Mouse (Mus musculus) hindlimb bud, embryonic 11.5 days (tissue): ENCODE measurements at regions not wholly inside any gene's neighbourhood (a gene's known extent, or its start where the extent isn't known, plus 50 kb on each side); places are given as distances from the start of the nearest gene placed in this dataset.

Experiments used
- DNase-seq: peaks from one replicate; pipeline ENCODE4 v3.0.0-alpha.2; 2012; ENCODE audit warnings: low read depth, low spot score; ENCODE audit errors: extremely low spot score

DNA sequence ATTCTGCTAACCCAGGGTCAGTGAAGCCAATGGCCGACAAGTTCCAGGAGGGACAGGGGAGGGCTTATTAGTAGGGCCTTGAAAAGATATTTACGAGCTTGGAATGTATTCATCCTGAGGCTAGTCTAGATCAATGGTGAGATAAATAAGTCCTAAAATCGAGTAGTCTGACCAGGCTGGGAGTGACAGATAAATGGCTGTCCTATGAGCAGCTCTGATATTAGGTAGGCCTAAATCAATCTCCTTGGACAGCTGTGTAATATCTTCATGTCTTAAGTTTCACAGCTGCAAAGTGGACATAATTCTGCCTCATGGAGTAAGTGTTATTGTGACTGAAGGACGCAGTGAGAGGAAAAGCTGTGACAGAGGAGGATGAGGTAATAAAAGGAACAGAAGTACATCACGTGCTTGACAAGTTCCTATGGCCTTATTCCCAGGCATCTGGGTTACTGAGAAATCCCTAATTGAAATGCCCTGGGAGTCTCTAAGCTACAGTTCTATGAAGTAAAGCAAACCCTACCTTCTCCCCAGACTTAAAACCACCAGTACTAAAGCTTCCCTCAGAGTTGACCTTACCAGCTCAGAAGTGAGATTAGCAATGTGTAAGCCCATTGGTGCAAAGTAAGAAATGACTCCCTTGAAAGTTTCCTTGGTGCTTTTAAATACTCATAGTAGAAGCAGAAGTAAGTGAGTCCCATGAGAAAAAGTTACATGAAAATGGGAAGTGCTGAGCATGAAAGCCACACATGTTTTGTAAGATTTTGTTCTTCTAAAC is 123.3 kb upstream of the Itga4 start:
- DNase-seq = no peak

DNA sequence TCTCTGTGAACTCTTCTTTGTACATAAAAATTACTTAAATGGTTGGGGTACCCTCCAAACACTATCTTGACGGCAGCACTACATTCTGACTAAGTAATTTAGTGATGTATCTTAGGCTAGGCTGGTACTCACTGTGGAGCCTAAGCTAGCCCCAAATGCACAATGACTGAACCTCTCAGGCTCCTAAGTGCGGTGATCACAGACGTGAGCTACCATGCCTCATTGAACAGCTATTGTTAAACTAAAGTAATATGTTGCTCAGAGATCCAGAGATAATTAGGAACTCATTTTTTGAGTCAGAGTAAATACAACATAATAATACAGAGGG is 122.7 kb upstream of the Itga4 start:
- no peak for DNase-seq

DNA sequence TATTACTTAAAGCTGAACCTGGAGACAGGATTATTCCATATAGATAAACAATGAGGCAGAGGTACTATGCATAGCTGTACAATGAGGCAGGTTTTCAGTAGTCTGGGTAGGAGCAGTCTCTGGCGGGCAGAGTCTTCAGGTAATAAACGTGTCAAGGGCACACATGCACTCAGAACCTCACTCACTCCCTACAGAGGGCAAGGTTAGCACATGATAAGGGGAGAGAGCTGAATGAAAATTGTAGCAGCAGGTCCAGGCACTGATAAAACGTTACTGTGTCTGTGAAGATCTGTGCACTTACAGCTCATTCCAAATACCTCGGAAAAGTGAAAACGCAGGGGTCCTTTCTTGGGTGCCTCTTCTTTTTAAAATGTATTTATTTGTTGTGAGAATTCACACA is 120.9 kb upstream of the Itga4 start:
- DNase-seq = no peak

DNA sequence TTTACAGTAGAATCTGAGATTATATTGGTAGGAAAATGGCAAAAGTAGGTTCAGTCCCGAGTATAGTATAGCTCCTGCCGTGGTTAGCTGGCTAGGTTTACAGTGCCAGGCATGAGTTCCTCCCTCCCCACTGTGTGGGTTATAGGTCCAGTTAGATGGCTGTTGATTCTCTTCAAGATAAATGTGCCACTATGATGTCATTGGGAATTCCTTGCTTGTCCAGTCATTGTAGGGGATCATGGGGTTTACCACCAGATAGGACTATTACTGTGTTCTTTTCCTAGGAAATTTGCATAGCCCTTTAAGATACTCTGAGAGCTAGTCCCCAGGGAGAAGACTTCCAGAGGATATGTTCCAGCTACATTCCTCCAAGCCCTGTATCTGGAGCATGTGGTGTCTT is 119.2 kb upstream of the Itga4 start:
- no peak for DNase-seq

DNA sequence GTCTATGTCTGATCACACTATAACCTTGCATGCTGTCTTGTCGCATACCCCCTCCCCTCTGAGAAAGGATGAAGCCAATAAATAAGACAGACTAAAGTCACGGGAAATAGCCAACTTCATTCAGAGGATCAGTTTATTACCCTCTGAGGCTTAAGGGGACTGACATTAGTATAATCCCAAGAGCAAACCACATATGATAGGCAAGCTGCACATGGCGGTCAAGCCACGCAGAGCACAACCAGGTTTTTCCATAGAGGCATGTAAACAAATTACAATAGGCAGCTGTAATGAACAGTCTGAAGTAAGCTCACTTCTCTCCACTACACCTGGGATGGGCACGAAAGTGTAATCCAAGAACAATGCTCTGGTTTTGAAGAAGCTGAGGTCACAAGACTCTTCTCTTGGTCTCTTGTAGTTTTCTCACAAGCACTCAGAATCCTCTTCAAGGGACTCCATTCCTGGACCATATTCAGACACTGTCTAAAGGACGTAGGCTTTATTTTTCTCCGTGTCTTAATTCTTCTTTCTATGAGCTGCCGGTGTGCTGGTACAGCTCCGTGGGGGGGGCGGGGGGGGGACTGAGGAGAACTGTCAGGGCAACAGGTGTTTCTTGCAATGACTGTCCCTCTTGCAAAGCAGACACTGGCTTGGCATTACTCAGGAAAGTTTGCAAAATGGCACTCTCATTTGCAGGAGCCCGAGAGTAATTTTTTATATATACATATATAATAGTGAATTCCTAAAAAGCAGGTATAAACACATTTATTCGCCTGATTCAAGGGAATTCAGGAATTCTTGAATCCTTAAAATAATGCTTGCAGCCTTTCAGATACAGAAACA is 118.4 kb upstream of the Itga4 start:
- no peak for DNase-seq

DNA sequence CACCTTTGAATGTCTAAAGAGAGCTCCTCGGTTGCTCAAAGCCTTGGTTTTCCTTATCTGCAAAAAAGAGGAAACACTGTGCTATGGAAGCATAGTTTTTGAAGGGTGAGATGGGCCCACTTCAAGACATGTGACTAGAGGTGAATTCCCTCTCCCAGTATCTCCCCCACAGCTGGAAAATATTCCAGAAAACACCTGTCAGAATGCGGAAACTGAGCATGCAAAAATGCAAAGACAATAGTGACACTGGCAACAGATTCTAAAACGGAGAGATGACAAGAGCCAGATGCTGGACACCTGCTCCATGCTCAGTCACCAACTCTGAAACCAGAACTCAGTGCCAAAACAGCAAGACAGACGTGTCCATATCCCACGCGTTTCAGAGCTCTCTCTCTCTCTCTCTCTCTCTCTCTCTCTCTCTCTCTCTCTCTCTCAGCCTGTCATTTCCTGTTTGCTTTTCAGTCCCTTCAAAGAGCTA is 117.5 kb upstream of the Itga4 start:
- no peak for DNase-seq

DNA sequence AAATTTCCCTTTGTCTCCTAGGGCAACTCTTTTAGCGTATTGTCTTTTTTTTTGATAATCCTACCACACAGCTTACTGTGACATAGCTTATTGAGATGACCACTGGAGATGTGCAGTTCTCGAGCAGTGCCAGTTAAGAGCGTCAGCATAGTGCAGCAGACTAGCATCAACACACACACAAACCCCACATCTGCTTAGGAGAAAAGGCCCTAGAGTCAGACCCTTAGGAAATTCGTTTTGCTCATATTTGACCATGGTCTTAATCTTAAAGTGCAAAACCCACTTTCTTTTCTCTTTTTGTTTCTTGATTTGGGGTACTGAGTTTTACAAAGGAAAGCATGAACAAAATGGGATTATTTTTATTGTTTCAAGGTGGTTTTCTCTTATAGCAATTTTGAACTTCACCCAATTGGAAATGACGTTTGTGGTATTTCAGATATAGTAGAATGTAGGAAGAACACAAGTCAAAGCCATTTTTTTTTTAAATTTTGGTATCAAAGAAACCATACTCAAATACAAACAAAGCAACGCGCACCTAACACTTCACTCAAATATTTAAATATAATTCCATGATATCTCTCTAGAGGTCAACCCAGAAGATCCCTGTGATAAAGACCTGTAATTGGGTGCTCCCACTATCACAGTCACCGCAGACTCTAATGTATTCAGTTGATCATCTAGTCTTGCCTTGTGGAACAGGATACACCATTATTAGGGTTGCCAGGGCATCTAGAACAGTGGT is 116.7 kb upstream of the Itga4 start:
- DNase-seq = no peak

DNA sequence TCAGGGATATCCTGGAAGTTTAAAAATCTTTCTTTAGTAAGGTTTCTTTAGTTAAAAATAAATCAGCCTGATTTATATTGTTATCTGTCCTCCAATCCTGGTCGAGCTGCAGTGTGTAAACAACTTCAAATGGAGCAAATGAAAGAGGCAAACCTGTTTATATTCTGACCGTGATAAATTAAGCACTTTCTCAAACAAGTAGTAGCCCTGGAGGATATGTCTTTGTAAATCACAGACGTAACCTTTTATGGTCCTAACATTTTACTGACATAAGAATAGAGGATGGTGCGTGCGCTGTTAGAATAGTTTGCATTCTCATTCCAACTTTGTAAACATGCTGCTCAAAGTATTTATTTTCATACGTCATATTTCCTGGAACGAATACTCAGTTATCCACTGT is 113.3 kb upstream of the Itga4 start:
- DNase-seq = no peak

DNA sequence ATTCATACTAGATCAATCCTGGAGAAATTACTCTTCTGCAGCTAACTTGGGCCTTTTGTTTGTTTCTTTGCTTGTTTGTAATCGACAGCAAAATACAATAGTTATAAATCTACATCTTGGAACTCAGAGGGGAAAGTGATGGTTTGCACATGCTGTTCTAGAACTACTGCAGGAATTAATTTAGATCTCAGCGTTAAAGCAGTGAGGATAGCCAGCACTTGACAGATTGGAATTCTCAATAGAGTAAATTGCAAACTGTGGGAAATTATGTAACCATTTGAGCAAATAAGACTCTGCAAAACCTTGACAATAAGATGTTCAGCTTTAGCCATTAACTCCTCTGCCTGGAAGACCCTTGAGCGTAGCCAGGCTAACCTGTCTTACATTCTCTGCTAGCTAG is 112.0 kb upstream of the Itga4 start:
- DNase-seq = no peak

DNA sequence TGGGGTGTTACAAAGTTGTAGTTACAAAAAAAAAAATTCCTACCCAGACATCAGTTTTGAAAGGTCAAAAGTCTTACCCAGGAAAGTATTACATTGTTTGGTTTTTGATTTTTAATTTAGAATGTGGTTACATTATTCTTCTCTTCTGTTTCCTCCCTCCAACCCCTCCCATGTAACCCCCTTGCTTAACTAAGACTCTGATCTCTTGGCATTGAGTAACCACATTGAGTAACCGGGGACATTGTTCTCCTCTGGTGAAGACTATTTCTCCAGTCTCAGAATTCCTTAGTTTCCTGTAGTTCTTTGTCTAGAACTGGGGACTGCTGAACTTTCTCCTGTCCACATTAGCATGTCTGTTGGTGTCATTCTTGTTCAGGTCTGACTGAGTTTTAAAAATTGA is 109.3 kb upstream of the Itga4 start:
- DNase-seq = no peak

DNA sequence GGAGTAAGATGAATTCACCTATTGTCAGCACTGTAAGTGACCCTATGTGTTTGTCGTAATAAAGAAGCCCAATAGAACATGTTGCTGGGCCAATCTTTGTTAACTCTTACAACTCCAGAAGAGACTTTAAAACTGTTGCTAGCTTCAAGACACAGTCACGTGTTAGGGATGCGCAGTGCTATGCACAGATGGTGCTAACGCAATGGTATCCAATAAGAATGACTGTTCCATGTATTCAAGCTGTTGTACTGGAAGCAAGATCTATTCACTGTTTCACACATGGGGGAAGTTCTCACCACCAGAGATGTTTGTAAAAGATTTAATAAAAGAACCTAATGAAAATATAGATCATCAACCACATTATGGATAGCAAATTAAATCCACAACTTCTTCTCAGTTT is 108.7 kb upstream of the Itga4 start:
- no peak for DNase-seq

DNA sequence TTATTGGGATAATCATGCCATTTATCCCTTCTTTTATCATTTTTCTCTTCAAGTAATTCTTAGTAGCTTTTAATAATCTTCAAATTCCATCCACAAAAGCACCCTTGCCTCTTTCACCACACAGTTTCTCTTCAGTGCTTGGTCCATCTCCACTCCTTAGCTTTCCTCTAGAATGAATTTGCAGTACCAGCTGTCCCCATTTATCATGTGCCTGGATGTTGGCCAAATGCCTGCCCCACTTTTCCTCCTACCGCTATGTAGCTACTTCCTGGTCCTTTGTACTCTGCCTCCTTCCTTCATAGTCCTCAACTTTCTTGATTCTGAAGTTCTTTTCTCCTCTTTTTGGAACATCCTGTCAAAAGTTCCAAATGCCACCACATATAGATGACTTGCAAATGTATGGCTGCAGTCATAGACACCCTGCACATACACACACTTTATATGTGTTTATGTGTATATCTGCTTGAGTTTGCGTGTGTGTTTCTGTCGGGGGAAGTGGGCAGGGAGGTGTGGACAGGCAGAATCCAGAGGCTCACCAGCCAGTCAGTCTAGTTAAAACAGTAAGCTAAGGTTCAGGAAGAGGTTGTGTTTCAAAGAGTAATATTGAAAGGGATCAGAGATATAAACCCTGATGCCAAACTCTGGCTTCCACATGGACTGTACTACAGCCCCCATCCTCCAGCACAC is 106.1 kb upstream of the Itga4 start:
- no peak for DNase-seq

DNA sequence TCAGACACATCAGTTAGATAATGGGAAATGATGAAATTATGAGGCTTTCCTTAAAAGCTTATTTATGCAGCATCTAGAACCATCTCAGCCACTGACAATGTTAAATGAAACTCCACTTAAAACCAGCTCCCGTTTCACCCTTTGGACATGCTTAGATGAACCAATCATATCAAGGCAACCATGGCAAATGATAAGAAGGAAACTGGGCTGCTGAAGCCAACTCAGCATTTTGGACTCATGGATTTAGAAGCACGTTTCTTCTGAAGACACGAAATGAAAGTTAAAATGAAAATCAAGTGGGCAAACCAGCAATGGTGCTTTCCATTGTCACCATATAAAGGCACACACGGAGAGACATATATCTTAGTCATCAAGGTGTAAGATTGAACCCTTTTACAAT is 103.6 kb upstream of the Itga4 start:
- DNase-seq = no peak

DNA sequence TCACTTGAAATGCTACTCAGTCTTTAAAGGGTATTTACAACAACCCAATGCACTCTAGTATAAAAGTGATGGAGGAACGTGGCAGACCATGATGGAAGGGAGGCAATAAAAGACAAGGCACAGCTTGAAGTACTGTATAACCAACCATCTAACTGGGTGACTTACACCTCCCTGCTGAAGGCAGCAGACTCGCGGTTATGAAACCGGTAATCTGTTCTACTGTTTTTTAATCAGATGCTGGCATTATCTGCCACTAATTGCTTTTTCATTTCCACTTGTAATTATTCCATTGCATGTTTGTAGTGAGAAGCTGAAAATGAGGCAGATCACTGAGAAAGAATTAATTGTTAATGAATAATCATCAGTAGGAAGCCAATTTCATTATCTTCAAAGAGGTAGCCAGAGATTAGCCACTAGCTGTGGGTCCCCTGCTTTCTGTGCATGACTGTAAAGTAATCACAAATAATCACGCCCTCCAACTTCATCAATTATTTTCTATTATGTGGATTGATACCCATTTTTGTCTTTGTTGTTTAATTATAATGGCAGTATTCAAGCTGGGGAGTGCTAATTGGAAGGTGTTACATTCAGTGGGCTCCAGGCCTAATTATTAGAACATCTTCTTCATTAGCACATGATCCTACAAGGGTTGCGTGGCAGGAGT is 103.1 kb upstream of the Itga4 start:
- DNase-seq = no peak

DNA sequence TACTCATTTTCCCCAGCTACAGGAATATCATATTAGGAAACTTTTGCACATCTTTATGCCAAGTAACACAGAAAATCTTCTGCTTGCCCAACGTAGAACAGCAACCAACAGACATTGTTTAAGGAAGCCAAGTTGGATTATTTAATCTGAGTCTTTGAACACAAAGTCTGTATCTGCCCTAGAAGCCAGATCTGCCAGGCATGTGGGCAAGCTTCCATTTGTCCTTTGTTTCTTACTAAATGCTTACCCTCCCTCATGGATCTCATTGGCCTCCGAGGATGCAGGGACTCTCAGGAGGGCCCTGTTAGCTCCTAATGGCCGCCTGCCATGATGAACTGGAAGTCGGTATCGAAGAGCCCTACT is 102.5 kb upstream of the Itga4 start:
- no peak for DNase-seq

DNA sequence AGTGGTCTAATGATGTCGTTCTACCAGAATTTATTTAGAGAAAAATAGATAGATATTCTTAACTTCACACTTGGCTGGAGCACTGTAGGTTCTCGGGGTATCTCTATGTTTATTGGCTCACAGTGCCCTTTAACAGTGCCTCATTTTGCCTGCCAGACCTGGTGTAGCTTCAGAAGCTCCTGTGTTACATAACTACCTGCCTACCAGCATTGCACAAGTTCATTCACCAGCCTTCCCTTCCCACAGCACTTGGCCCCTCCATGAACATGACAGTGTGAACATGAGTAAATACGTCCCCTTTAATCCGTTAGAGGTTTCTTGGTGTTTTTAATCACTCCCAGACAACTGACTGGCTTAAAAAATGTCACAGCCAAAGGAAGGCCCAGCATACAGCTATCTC is 102.2 kb upstream of the Itga4 start:
- no peak for DNase-seq

DNA sequence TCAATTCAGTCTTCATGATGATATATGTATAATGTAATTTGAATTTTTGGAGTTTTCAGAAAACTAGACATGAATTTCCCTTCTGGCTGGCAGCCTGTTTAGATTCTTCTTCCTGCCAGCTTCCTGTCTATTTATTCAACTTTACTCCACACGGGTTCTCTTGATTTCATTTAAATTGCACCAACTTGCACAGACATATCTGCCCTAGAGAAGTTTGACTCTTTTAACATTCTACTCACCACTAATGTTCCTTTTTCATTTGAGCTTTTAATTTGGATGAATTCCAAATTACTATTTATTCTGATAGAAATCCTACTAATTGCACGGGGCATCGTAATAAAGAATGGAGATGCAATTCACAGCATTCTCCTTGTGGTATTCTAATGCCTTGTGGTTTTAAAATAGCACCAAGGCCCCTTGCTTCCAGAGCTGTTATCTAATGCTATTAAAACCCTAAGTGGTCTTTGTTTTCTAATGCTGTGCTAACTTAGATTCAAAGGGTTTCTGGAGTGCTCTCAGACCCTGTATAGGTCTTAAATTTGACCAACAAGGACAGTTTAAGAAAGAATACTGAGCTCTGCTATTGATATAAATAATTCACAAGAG is 96.7 kb upstream of the Itga4 start:
- no peak for DNase-seq

DNA sequence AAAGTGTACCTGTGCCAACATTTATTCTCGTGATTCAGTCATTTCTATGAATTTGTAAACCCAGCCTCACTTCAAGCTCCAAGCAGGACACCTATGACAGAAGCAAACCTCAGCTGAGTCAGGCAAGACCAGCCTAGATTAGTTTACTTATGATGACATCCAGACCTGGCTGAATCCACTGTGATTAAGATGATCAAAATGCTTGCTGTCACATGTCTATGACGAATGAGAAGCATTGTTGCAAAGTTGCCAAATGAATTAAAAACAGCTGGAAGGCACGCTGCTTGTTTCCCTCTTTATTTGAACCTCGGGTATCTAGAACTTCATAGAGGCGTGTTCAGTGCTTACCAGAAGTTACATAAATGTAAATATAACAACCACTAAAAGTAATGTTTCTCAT is 95.9 kb upstream of the Itga4 start:
- no peak for DNase-seq

DNA sequence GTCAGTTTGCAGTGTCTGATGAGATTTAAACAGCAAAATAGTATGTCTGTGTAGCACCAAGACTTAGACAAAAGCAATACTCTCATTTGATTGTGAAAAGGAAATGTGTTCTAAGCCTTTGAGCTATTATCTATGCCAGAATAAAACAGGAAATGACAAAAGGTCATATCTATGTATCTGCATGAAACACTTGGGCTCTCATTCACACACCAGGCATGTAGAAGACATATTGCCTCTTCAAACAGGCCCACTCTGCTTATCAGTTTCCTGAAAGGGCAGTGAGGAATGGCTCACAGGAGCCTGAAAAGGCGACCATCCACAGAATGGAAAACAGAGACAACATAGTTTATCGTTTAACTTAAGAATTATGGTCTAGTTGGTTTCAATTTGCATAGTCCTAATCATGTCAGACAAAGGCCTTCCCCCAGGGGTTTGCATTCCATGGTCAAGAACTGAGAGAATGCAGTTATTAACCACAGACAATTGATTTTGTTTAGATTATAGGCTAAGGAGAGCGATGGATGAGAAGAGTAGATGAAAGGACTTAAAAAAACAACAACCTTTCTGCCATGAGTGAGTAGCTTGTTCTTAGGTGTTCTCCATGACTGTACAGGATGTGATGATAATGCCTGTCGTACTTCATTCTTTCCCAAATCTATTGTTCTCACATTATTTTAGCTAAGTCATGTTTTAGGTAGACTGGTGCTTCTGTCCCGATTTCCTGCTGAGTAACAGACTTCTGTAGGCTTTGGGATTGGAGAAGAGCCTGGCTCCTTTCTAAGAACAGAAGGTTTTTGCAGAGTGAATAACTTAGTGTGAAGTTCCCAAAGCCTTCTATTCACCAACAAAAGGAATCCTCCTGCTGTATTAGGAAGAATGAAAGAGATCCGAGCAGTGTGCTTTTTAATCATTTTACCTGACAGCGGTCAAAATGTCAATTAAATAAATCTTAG is 82.0 kb upstream of the Itga4 start:
- DNase-seq = no peak
